In the genomic region with DNA sequence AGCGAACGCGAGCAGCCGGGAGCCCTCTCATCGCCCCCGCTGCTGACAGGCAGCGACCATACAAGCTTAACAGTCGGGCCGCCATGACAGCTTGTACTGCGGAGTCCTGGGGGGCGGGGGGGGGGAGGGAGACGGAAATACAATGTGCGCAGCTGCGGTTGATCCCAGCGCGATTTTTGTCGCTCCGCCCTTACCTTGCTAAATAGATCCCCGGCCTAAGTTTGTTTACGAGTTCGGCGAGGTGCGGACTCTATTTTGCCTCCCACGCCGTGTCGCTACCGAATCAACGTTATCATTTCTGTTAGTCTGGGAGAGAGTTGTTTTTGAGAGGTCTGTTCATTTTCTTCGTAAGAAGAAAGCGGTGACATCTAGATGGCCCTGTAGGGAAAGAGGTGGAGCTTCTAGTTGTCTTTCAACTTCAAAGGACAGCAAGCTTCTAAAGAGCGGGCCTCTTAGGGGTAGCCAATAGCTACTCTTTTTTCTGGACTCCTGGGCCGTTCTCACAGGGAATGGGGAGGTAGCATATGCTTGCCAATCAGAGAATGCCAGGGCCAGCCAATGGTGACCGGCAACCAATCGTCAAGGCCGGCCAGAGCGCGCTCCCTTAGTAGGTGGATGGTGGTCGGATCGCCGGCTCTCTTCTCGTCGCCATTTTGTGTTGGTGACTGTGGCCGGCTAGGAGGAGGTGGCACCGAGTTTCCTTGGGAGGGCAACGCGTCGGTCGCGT, we compare ENCODE assay signal across 7 mouse cellular contexts. TPM values are rescaled to one million over a fixed set of nuclear protein-coding genes. Genes with fewer than 3 reads are reported as not detected.
A peak's percentile ranks its signal among the peaks of the same experiment; 100 is the strongest.
DNase-seq lines count a peak whose midpoint lies in the region; ATAC-seq lines count a peak whose summit lies in the region.

A gene (plus strand): TSS at position 328 of the 727 bp plus-strand sequence.
A gene (minus strand): TSS at position 444 of the 727 bp plus-strand sequence.

- no peaks in the 10 kb centered on the region for H3K36me3 ChIP-seq in intestine, embryonic 16.5 days (ENCODE audit: control insufficient read depth, insufficient read depth, low read length)
- H3K36me3 ChIP-seq in midbrain, embryonic 11.5 days (ENCODE audit: control insufficient read depth, insufficient read depth, low read length) = no peaks in the 10 kb centered on the region; the same call in 1 of the 2 replicates

- H3K27me3 ChIP-seq in intestine, embryonic 16.5 days (replicated peaks; ENCODE audit: control insufficient read depth, insufficient read depth, low read length) = no peaks in the 10 kb centered on the region
- no peaks in the 10 kb centered on the region for H3K27me3 ChIP-seq in midbrain, embryonic 11.5 days (ENCODE audit: control insufficient read depth, insufficient read depth, low read length)

- peak; percentile 99 for ATAC-seq in intestine, embryonic 16.5 days
- peak; percentile 98 for ATAC-seq in midbrain, embryonic 11.5 days (ENCODE audit: low FRiP score)

- intact Hi-C loops in left cerebral cortex, postnatal 36 days (cut with DNase I) = no loop called here

- 10% methylated on average over 49 of the region's 49 CpGs for WGBS in intestine, embryonic 16.5 days
- WGBS in midbrain, embryonic 11.5 days = 20% methylated on average over 48 of the region's 49 CpGs

- peak within 1 kb of the TSS; percentile 65 for H3K4me3 ChIP-seq in intestine, embryonic 16.5 days (ENCODE audit: low read length)
- H3K4me3 ChIP-seq in midbrain, embryonic 11.5 days (ENCODE audit: low read depth, low read length) = peak within 1 kb of the TSS; percentile 58

- H3K4me2 ChIP-seq in intestine, embryonic 16.5 days (ENCODE audit: low read depth, low read length) = peak within 1 kb of the TSS; percentile 52
- peak within 1 kb of the TSS; percentile 64 for H3K4me2 ChIP-seq in midbrain, embryonic 11.5 days

- peak; percentile 81 for DNase-seq in adrenal gland, postnatal 10 days
- DNase-seq in embryo, embryonic 9.5 days (ENCODE audit: extremely low spot score) = peak; percentile 79
- DNase-seq in gastrocnemius, postnatal 4 days (ENCODE audit: low spot score in 2 of 2) = peak; percentile 48 to 67
- DNase-seq in left cerebral cortex, postnatal 36 days (ENCODE audit: low spot score in 2 of 2) = peak; percentile 82
- DNase-seq in midbrain, embryonic 11.5 days (ENCODE audit: low spot score, missing footprints) = peak; percentile 94
- DNase-seq in skeletal muscle tissue, adult 2 months (ENCODE audit: low read depth, low spot score) = peak; percentile 72

- no peaks in the 10 kb centered on the region for H3K4me1 ChIP-seq in intestine, embryonic 16.5 days (ENCODE audit: control insufficient read depth, insufficient read depth, low read length)
- no peaks in the 10 kb centered on the region for H3K4me1 ChIP-seq in midbrain, embryonic 11.5 days (ENCODE audit: control insufficient read depth, insufficient read depth, low read length)

- peak within 1 kb of the TSS; percentile 78 for H3K9ac ChIP-seq in intestine, embryonic 16.5 days (ENCODE audit: low read depth, low read length)
- H3K9ac ChIP-seq in midbrain, embryonic 11.5 days (ENCODE audit: low read length) = peak within 1 kb of the TSS; percentile 77

- peak within 1 kb of the TSS; percentile 83 for H3K27ac ChIP-seq in intestine, embryonic 16.5 days (ENCODE audit: low read length)
- H3K27ac ChIP-seq in midbrain, embryonic 11.5 days (ENCODE audit: low read depth, low read length) = peak within 1 kb of the TSS; percentile 73

- H3K9me3 ChIP-seq in intestine, embryonic 16.5 days (ENCODE audit: control insufficient read depth, low read length) = no peaks in the 10 kb centered on the region
- no peaks in the 10 kb centered on the region; the same call in 1 of the 2 replicates for H3K9me3 ChIP-seq in midbrain, embryonic 11.5 days (ENCODE audit: control insufficient read depth, low read length)

RNA-seq across cellular contexts. Expression of the first gene that starts in this region (rescaled TPM):
- 10 to 100 TPM; 31.3 to 34.2 TPM for total RNA-seq in adrenal gland, postnatal 10 days (2021)
- 10 to 100 TPM; 26.7 to 27.0 TPM for total RNA-seq in gastrocnemius, postnatal 4 days (2021)
- polyA plus RNA-seq in intestine, embryonic 16.5 days (2015; fragmentation: Nextera tagmentation; extraction: Ambion mirVana) = 55.1 and 55.3 TPM in 2 replicates
- total RNA-seq in left cerebral cortex, postnatal 36 days (2021) = 10 to 100 TPM; 42.1 to 51.6 TPM
- polyA plus RNA-seq in midbrain, embryonic 11.5 days (2014; fragmentation: Nextera tagmentation; extraction: Ambion mirVana) = 56.8 and 72.4 TPM in 2 replicates

RNA-seq across cellular contexts. Expression of the second gene that starts in this region (rescaled TPM):
- 100 to 1,000 TPM; 446 to 511 TPM for total RNA-seq in adrenal gland, postnatal 10 days (2021)
- 100 to 1,000 TPM; 268 TPM for total RNA-seq in gastrocnemius, postnatal 4 days (2021)
- 269 and 279 TPM in 2 replicates for polyA plus RNA-seq in intestine, embryonic 16.5 days (2015; fragmentation: Nextera tagmentation; extraction: Ambion mirVana)
- total RNA-seq in left cerebral cortex, postnatal 36 days (2021) = 100 to 1,000 TPM; 142 to 160 TPM
- 193 and 197 TPM in 2 replicates for polyA plus RNA-seq in midbrain, embryonic 11.5 days (2014; fragmentation: Nextera tagmentation; extraction: Ambion mirVana)

Comparison
In these comparisons a context has a peak if more than half of its experiments do, and no peak if none do; other contexts are left out.
1. Peak in every context shown above with its lines: DNase-seq, ATAC-seq, H3K4me3 ChIP-seq and H3K27ac ChIP-seq.